Mouse (Mus musculus): ENCODE data around the gene Krtap19-1. TPM values are rescaled to one million over a fixed set of nuclear protein-coding genes. Genes with fewer than 3 reads are reported as not detected.
A peak's percentile ranks its signal among the peaks of the same experiment; 100 is the strongest.

The Krtap19-1 gene
- not detected for total RNA-seq (2021)

- no peak for DNase-seq (ENCODE audit: low spot score in 2 of 2)
- intact Hi-C loops (cut with DNase I) = no loop called here
These were observed at the start of gene Krtap19-1 for GRCm38 (mm10) chr16:88869311-88869710. Krtap19-1 (minus strand) TSS chr16:88869411.

GRCm38 (mm10) chr16:88896357-88896756 lies 27.1 kb upstream of the Krtap19-1 start, which contains the start of gene Krtap19-5:
Krtap19-5 (minus strand) TSS chr16:88896457.
- intact Hi-C loops (cut with DNase I) = no loop called here
- no peak for DNase-seq (ENCODE audit: low spot score in 2 of 2)

GRCm38 (mm10) chr16:88886870-88887269 lies 17.7 kb upstream of the Krtap19-1 start:
- intact Hi-C loops (cut with DNase I) = no loop called here
- no peak for DNase-seq (ENCODE audit: low spot score in 2 of 2)

- intact Hi-C loops (cut with DNase I) = no loop called here
- no peak for DNase-seq (ENCODE audit: low spot score in 2 of 2)
These were observed 15.8 kb upstream of the Krtap19-1 start, which contains the start of gene Krtap19-4 for GRCm38 (mm10) chr16:88884989-88885388. Krtap19-4 (minus strand) TSS chr16:88885089.

- DNase-seq (ENCODE audit: low spot score in 2 of 2) = no peak
- intact Hi-C loops (cut with DNase I) = no loop called here
These were observed 8.7 kb upstream of the Krtap19-1 start, which contains the start of gene Krtap19-3 for GRCm38 (mm10) chr16:88877938-88878337. Krtap19-3 (minus strand) TSS chr16:88878038.

- DNase-seq (ENCODE audit: low spot score in 2 of 2) = no peak
- intact Hi-C loops (cut with DNase I) = no loop called here
These were observed 5.0 kb upstream of the Krtap19-1 start, which contains the start of gene Krtap19-2 for GRCm38 (mm10) chr16:88874169-88874568. Krtap19-2 (minus strand) TSS chr16:88874269.

- intact Hi-C loops (cut with DNase I) = no loop called here
- no peak for DNase-seq (ENCODE audit: low spot score in 2 of 2)
These were observed 4.3 kb downstream of the Krtap19-1 start for GRCm38 (mm10) chr16:88864887-88865407.

- DNase-seq (ENCODE audit: low spot score in 2 of 2) = no peak
- intact Hi-C loops (cut with DNase I) = no loop called here
These were observed 17.8 kb downstream of the Krtap19-1 start for GRCm38 (mm10) chr16:88851450-88851849.

GRCm38 (mm10) chr16:88848558-88848957 lies 20.7 kb downstream of the Krtap19-1 start:
- intact Hi-C loops (cut with DNase I) = no loop called here
- DNase-seq (ENCODE audit: low spot score in 2 of 2) = no peak

GRCm38 (mm10) chr16:88847363-88847762 lies 21.8 kb downstream of the Krtap19-1 start:
- no peak for DNase-seq (ENCODE audit: low spot score in 2 of 2)
- intact Hi-C loops (cut with DNase I) = no loop called here

GRCm38 (mm10) chr16:88826978-88827377 lies 42.2 kb downstream of the Krtap19-1 start:
- no peak for DNase-seq (ENCODE audit: low spot score in 2 of 2)
- intact Hi-C loops (cut with DNase I) = no loop called here

- intact Hi-C loops (cut with DNase I) = no loop called here
- DNase-seq (ENCODE audit: low spot score in 2 of 2) = no peak
These were observed 43.0 kb downstream of the Krtap19-1 start, which contains the start of gene Krtap14 for GRCm38 (mm10) chr16:88826095-88826652. Krtap14 (minus strand) TSS chr16:88826145.

- DNase-seq (ENCODE audit: low spot score in 2 of 2) = peak; percentile 4 to 37
These were observed 45.5 kb downstream of the Krtap19-1 start for GRCm38 (mm10) chr16:88823736-88824135.

GRCm38 (mm10) chr16:88820066-88820465 lies 49.1 kb downstream of the Krtap19-1 start, which contains the start of gene Krtap15:
Krtap15 (plus strand) TSS chr16:88820215.
- no peak for DNase-seq (ENCODE audit: low spot score in 2 of 2)
- intact Hi-C loops (cut with DNase I) = loop anchor here (5.0 kb wide), 1 partner anchor 448 kb away; no protein-coding TSS in a partner anchor

More at GRCm38 (mm10) chr16:88823736-88824135, 45.5 kb downstream of the Krtap19-1 start:
- intact Hi-C loops (cut with DNase I) = loop anchor here (5.0 kb wide), 1 partner anchor 451 kb away; no protein-coding TSS in a partner anchor

Other genes with a start within 250 kb of the Krtap19-1 start
- gene 2310079G19Rik, start 241.7 kb downstream of the Krtap19-1 start, total RNA-seq (2021) = not detected
- not detected for gene Krtap26-1, start 221.6 kb downstream of the Krtap19-1 start, total RNA-seq (2021)
- gene Krtap27-1, start 197.7 kb downstream of the Krtap19-1 start, total RNA-seq (2021) = not detected
- gene 2310061N02Rik, start 161.4 kb downstream of the Krtap19-1 start, total RNA-seq (2021) = not detected
- gene Krtap13-1, start 140.5 kb downstream of the Krtap19-1 start, total RNA-seq (2021) = not detected
- not detected for gene Krtap13, start 117.8 kb downstream of the Krtap19-1 start, total RNA-seq (2021)
- gene 2310034C09Rik, start 110.6 kb downstream of the Krtap19-1 start, total RNA-seq (2021) = not detected
- not detected for gene 2310057N15Rik, start 95.2 kb downstream of the Krtap19-1 start, total RNA-seq (2021)
- not detected for gene Gm5965, start 91.5 kb downstream of the Krtap19-1 start, total RNA-seq (2021)
- gene Gm20741, start 57.2 kb downstream of the Krtap19-1 start, total RNA-seq (2021) = not detected
- gene Krtap15, start 49.2 kb downstream of the Krtap19-1 start, total RNA-seq (2021) = not detected
- gene Krtap14, start 43.3 kb downstream of the Krtap19-1 start, total RNA-seq (2021) = not detected
- not detected for gene Krtap19-2, start 4.9 kb upstream of the Krtap19-1 start, total RNA-seq (2021)
- not detected for gene Krtap19-3, start 8.6 kb upstream of the Krtap19-1 start, total RNA-seq (2021)
- not detected for gene Krtap19-4, start 15.7 kb upstream of the Krtap19-1 start, total RNA-seq (2021)
- not detected for gene Krtap19-5, start 27.0 kb upstream of the Krtap19-1 start, total RNA-seq (2021)
- not detected for gene Krtap19-9b, start 62.9 kb upstream of the Krtap19-1 start, total RNA-seq (2021)
- not detected for gene Krtap16-3, start 93.5 kb upstream of the Krtap19-1 start, total RNA-seq (2021)
- not detected for gene Krtap22-2, start 141.3 kb upstream of the Krtap19-1 start, total RNA-seq (2021)
- not detected for gene Gm10229, start 145.9 kb upstream of the Krtap19-1 start, total RNA-seq (2021)
- gene Krtap6-1, start 162.3 kb upstream of the Krtap19-1 start, total RNA-seq (2021) = not detected
- not detected for gene Gm10228, start 172.1 kb upstream of the Krtap19-1 start, total RNA-seq (2021)
- gene Krtap6-5, start 178.5 kb upstream of the Krtap19-1 start, total RNA-seq (2021) = not detected
- gene 1110025L11Rik, start 194.6 kb upstream of the Krtap19-1 start, total RNA-seq (2021) = not detected
- gene Krtap6-3, start 214.6 kb upstream of the Krtap19-1 start, total RNA-seq (2021) = not detected